Mouse (Mus musculus) hindbrain, embryonic 14.5 days (tissue): ENCODE measurements around the gene Angptl8. TPM values are rescaled to one million over a fixed set of nuclear protein-coding genes. Genes with fewer than 3 reads are reported as not detected.

Experiments used
- microRNA-seq: library from miRNA; unstranded; fragments of <30 nt; microRNA quantifications from one replicate; pipeline ENCODE4, GENCODE M21; 2016
- polyA plus RNA-seq: library from polyadenylated mRNA; unstranded; fragments of >200 nt; fragmentation: Nextera tagmentation; extraction: Ambion mirVana; gene quantifications from 2 replicates; pipeline ENCODE4 v1.2.1, GENCODE M21; 2014

The Angptl8 gene
- polyA plus RNA-seq, 1 experiment from 2014 or later = 0.62 TPM

Small RNA genes within 50 kb of the gene (microRNA-seq; reads per million reads assigned to microRNA genes)
- 3.9 reads per million, percentile 17 among the genes with 10 or more reads in this experiment for gene Mir7083

Other genes starting within 250 kb of the Angptl8 start
- 74.0 and 83.0 TPM in 2 replicates for gene Timm29, start 242.8 kb upstream of the Angptl8 start, polyA plus RNA-seq
- 17.2 and 18.7 TPM in 2 replicates for gene Yipf2, start 242.7 kb upstream of the Angptl8 start, polyA plus RNA-seq
- 136 and 138 TPM in 2 replicates for gene Smarca4, start 219.3 kb upstream of the Angptl8 start, polyA plus RNA-seq
- gene Ldlr, start 112.0 kb upstream of the Angptl8 start, polyA plus RNA-seq = 7.3 and 7.9 TPM in 2 replicates
- gene Spc24, start 75.2 kb upstream of the Angptl8 start, polyA plus RNA-seq = 17.7 and 18.7 TPM in 2 replicates
- gene Kank2, start 36.8 kb upstream of the Angptl8 start, polyA plus RNA-seq = 3.0 and 3.3 TPM in 2 replicates
- gene Dock6, start 17.1 kb downstream of the Angptl8 start, polyA plus RNA-seq = 16.3 and 18.0 TPM in 2 replicates
- 15.2 and 17.3 TPM in 2 replicates for gene Rab3d, start 82.7 kb downstream of the Angptl8 start, polyA plus RNA-seq
- gene Ccdc159, start 92.0 kb downstream of the Angptl8 start, polyA plus RNA-seq = 5.6 and 8.3 TPM in 2 replicates
- gene Tmem205, start 92.0 kb downstream of the Angptl8 start, polyA plus RNA-seq = 45.2 and 58.9 TPM in 2 replicates
- gene Plppr2, start 101.5 kb downstream of the Angptl8 start, polyA plus RNA-seq = 90.6 and 102 TPM in 2 replicates
- gene Swsap1, start 120.2 kb downstream of the Angptl8 start, polyA plus RNA-seq = 18.2 and 19.9 TPM in 2 replicates
- gene Epor, start 128.0 kb downstream of the Angptl8 start, polyA plus RNA-seq = 1.4 and 2.4 TPM in 2 replicates
- gene Rgl3, start 153.9 kb downstream of the Angptl8 start, polyA plus RNA-seq = 1.3 and 1.9 TPM in 2 replicates
- gene Ccdc151, start 167.1 kb downstream of the Angptl8 start, polyA plus RNA-seq = 4.1 and 6.2 TPM in 2 replicates
- 70.1 and 73.6 TPM in 2 replicates for gene Prkcsh, start 167.3 kb downstream of the Angptl8 start, polyA plus RNA-seq
- gene Elavl3, start 216.5 kb downstream of the Angptl8 start, polyA plus RNA-seq = 129 and 130 TPM in 2 replicates
- not detected in 2 replicates for gene Gm49318, start 235.7 kb downstream of the Angptl8 start, polyA plus RNA-seq
- gene Zfp653, start 235.9 kb downstream of the Angptl8 start, polyA plus RNA-seq = 12.4 and 13.3 TPM in 2 replicates
- gene Ecsit, start 249.9 kb downstream of the Angptl8 start, polyA plus RNA-seq = 49.3 and 54.4 TPM in 2 replicates